Comparison of ENCODE assay signal across 27 mouse cellular contexts in genomic region chr1:64114579-64114978, GRCm38 (mm10). TPM values are rescaled to one million over a fixed set of nuclear protein-coding genes. Genes with fewer than 3 reads are reported as not detected.
A peak's percentile ranks its signal among the peaks of the same experiment; 100 is the strongest.
DNase-seq lines count a peak whose midpoint lies in the region; ATAC-seq and TF ChIP-seq lines count a peak whose summit lies in the region.
"Had no signal": no experiment of that assay in that cellular context is flagged by ENCODE, and none has a peak within 500 bp of the region (broad histone marks: within the 10 kb centered on the region; RNA-seq: fewer than 3 reads in every experiment).

No protein-coding gene starts in this region.

- H3K4me2 ChIP-seq in lung, postnatal 0 days (replicated peaks; ENCODE audit: low read depth, low read length): no peak overlapping the region
- H3K4me2 ChIP-seq in midbrain, embryonic 15.5 days: 0 out of 2 replicates have a peak overlapping the region, but pooled peaks have one; percentile 8
- 0 out of 2 replicates have a peak overlapping the region, but pooled peaks have one; percentile 86 for H3K4me2 ChIP-seq in midbrain, postnatal 0 days (ENCODE audit: low read depth, low read length, poor library complexity, severe bottlenecking)
- H3K4me2 ChIP-seq: forebrain, embryonic 13.5 days; heart, embryonic 13.5 days; hindbrain, embryonic 12.5 days had no signal

- H3K9ac ChIP-seq in lung, postnatal 0 days (replicated peaks; ENCODE audit: low read depth): no peak overlapping the region
- H3K9ac ChIP-seq in midbrain, embryonic 15.5 days: no peak overlapping the region
- H3K9ac ChIP-seq in midbrain, postnatal 0 days (replicated peaks; ENCODE audit: low read length, poor library complexity, severe bottlenecking): no peak overlapping the region
- H3K9ac ChIP-seq: forebrain, embryonic 13.5 days; heart, embryonic 13.5 days; hindbrain, embryonic 12.5 days had no signal

- peak overlapping the region; percentile 32; the same call in 1 of the 2 replicates for H3K27ac ChIP-seq in gastrocnemius, adult 2 months
- H3K27ac ChIP-seq in lung, postnatal 0 days (ENCODE audit: low read length): no peak overlapping the region
- no peak overlapping the region for H3K27ac ChIP-seq in midbrain, embryonic 15.5 days
- H3K27ac ChIP-seq in midbrain, postnatal 0 days (ENCODE audit: low read depth, low read length): no peak overlapping the region
- H3K27ac ChIP-seq: forebrain, embryonic 10.5 days; forebrain, embryonic 13.5 days; heart, embryonic 10.5 days; heart, embryonic 13.5 days; hindbrain, embryonic 12.5 days had no signal

- 0 out of 2 replicates have a peak, but pooled peaks cover 6% of the 10 kb centered on the region for H3K4me1 ChIP-seq in lung, postnatal 0 days (ENCODE audit: insufficient read depth, low read depth, low read length)
- peaks cover 72% of the 10 kb centered on the region for H3K4me1 ChIP-seq in midbrain, embryonic 15.5 days
- H3K4me1 ChIP-seq in midbrain, postnatal 0 days (ENCODE audit: insufficient read depth, low read length): peaks cover 15% of the 10 kb centered on the region

- peak; percentile 91 for TF ChIP-seq EP300 in lung, postnatal 0 days (IDR thresholded peaks at IDR 0.05)

- H3K36me3 ChIP-seq in lung, postnatal 0 days (ENCODE audit: insufficient read depth, low read length): no peaks in the 10 kb centered on the region
- no peaks in the 10 kb centered on the region for H3K36me3 ChIP-seq in midbrain, embryonic 15.5 days (replicated peaks)
- no peaks in the 10 kb centered on the region for H3K36me3 ChIP-seq in midbrain, postnatal 0 days (ENCODE audit: insufficient read depth, low read length)
- H3K36me3 ChIP-seq: forebrain, embryonic 10.5 days; G1E; heart, embryonic 10.5 days; heart, embryonic 13.5 days; hindbrain, embryonic 12.5 days had no signal

- 59% methylated on average over 3 of the region's 3 CpGs for WGBS in lung, postnatal 0 days
- 77% methylated on average over 3 of the region's 3 CpGs for WGBS in midbrain, embryonic 15.5 days
- 76% methylated on average over 3 of the region's 3 CpGs for WGBS in midbrain, postnatal 0 days

- no peak for TF ChIP-seq CTCF in gastrocnemius, adult 2 months (IDR thresholded peaks at IDR 0.05)
- TF ChIP-seq CTCF in lung, postnatal 0 days (IDR thresholded peaks at IDR 0.05): no peak
- no peak for TF ChIP-seq CTCF in midbrain, postnatal 0 days (IDR thresholded peaks at IDR 0.05)

- H3K27me3 ChIP-seq in lung, postnatal 0 days (replicated peaks; ENCODE audit: insufficient read depth, low read length): no peaks in the 10 kb centered on the region
- no peaks in the 10 kb centered on the region for H3K27me3 ChIP-seq in midbrain, embryonic 15.5 days (replicated peaks)
- H3K27me3 ChIP-seq in midbrain, postnatal 0 days (ENCODE audit: insufficient read depth, low read length): no peaks in the 10 kb centered on the region
- H3K27me3 ChIP-seq: CH12.LX; forebrain, embryonic 13.5 days; heart, embryonic 13.5 days; hindbrain, embryonic 12.5 days; Patski had no signal

- peak; percentile 48; the same call in 1 of the 2 replicates for ATAC-seq in lung, postnatal 0 days
- no peak for ATAC-seq in midbrain, embryonic 15.5 days (replicated peaks)
- ATAC-seq in midbrain, postnatal 0 days (ENCODE audit: low FRiP score): no peak
- ATAC-seq: forebrain, embryonic 13.5 days; forebrain, embryonic 16.5 days; hindbrain, embryonic 16.5 days; inflammation-experienced regulatory T-cells, adult 6 months; Patski had no signal

- intact Hi-C loops in gastrocnemius, adult 2 months (cut with DNase I): no loop called here

- no peak for DNase-seq in gastrocnemius, adult 2 months
- no peak for DNase-seq in gastrocnemius, adult 18-20 months (ENCODE audit: low spot score)
- DNase-seq in lung, postnatal 0 days (ENCODE audit: low spot score): peak; percentile 32
- DNase-seq in lung, postnatal 4 days: no peak
- no peak for DNase-seq in midbrain, postnatal 0 days (ENCODE audit: low spot score)
- DNase-seq in kidney, postnatal 4 days: no peak
- DNase-seq: adrenal gland, postnatal 10 days; adrenal gland, postnatal 36 days; B cell, adult 2 months; cerebellum, adult 18-20 months; cerebellum, postnatal 10 days; cerebellum, postnatal 36 days; embryo, embryonic 11 days; gastrocnemius, postnatal 25 days; heart, postnatal 14 days had no signal

- no peak overlapping the region for H3K4me3 ChIP-seq in gastrocnemius, adult 2 months
- no peak overlapping the region for H3K4me3 ChIP-seq in lung, postnatal 0 days (ENCODE audit: low read depth, low read length)
- H3K4me3 ChIP-seq in midbrain, embryonic 15.5 days: no peak overlapping the region
- H3K4me3 ChIP-seq in midbrain, postnatal 0 days (ENCODE audit: low read depth, low read length): no peak overlapping the region
- H3K4me3 ChIP-seq: forebrain, embryonic 10.5 days; forebrain, embryonic 13.5 days; heart, embryonic 10.5 days; heart, embryonic 13.5 days; hindbrain, embryonic 12.5 days had no signal

- no peaks in the 10 kb centered on the region for H3K9me3 ChIP-seq in lung, postnatal 0 days (ENCODE audit: low read length)
- no peaks in the 10 kb centered on the region for H3K9me3 ChIP-seq in midbrain, embryonic 15.5 days
- H3K9me3 ChIP-seq in midbrain, postnatal 0 days (ENCODE audit: low read length): no peaks in the 10 kb centered on the region
- H3K9me3 ChIP-seq: forebrain, embryonic 10.5 days; forebrain, embryonic 13.5 days; G1E; heart, embryonic 10.5 days; heart, embryonic 13.5 days; hindbrain, embryonic 12.5 days had no signal

RNA-seq across cellular contexts. Expression of gene Klf7, which starts 7.5 kb away (rescaled TPM):
- 10 to 100 TPM in 1 of 2 experiments, 1 to 10 TPM in 1; 7.6 to 12.6 TPM for total RNA-seq in gastrocnemius, adult 2 months (2021)
- total RNA-seq in gastrocnemius, adult 18-20 months (2021): 1 to 10 TPM; 5.8 to 8.1 TPM
- 40.9 and 47.9 TPM in 2 replicates for polyA plus RNA-seq in lung, postnatal 0 days (2015; fragmentation: Nextera tagmentation; extraction: Ambion mirVana)
- polyA plus RNA-seq in midbrain, embryonic 15.5 days (2015; fragmentation: Nextera tagmentation; extraction: Ambion mirVana): 117 and 118 TPM in 2 replicates
- 59.9 and 71.8 TPM in 2 replicates for total RNA-seq in midbrain, postnatal 0 days (2014; rRNA removed)
- 117 and 138 TPM in 2 replicates for polyA plus RNA-seq in midbrain, postnatal 0 days (2015; fragmentation: Nextera tagmentation; extraction: Ambion mirVana)
- polyA plus RNA-seq: G1E had no signal
